8 mouse cellular contexts compared by ENCODE assay signal in genomic region chr2:6405059-6406033, GRCm38 (mm10).
DNase-seq lines count a peak whose midpoint lies in the region; ATAC-seq and TF ChIP-seq lines count a peak whose summit lies in the region.

No protein-coding gene starts in this region.

- no peak overlapping the region for H3K9ac ChIP-seq in heart, embryonic 15.5 days
- no peak overlapping the region for H3K9ac ChIP-seq in liver, embryonic 12.5 days
- H3K9ac ChIP-seq in neural tube, embryonic 11.5 days (ENCODE audit: low read length): no peak overlapping the region
- no peak overlapping the region for H3K9ac ChIP-seq in stomach, embryonic 16.5 days (ENCODE audit: low read length)

- peak; percentile 72 for DNase-seq in CD4-positive helper T cell, adult 2 months (ENCODE audit: low read depth, low spot score)
- DNase-seq in brain, embryonic 14.5 days (ENCODE audit: low read depth): peak; percentile 93
- peak; percentile 88 for DNase-seq in kidney, postnatal 14 days
- DNase-seq in neural tube, embryonic 11.5 days (ENCODE audit: low spot score): peak; percentile 77

- H3K4me3 ChIP-seq in heart, embryonic 15.5 days: no peak overlapping the region
- no peak overlapping the region for H3K4me3 ChIP-seq in liver, embryonic 12.5 days
- no peak overlapping the region for H3K4me3 ChIP-seq in neural tube, embryonic 11.5 days (ENCODE audit: low read depth, low read length)
- no peak overlapping the region for H3K4me3 ChIP-seq in stomach, embryonic 16.5 days (replicated peaks; ENCODE audit: low read length)

- no peak overlapping the region for H3K27ac ChIP-seq in heart, embryonic 15.5 days
- no peak overlapping the region for H3K27ac ChIP-seq in liver, embryonic 12.5 days
- no peak overlapping the region for H3K27ac ChIP-seq in neural tube, embryonic 11.5 days (ENCODE audit: low read depth, low read length)
- H3K27ac ChIP-seq in stomach, embryonic 16.5 days (ENCODE audit: low read length): no peak overlapping the region

- H3K4me2 ChIP-seq in heart, embryonic 15.5 days: no peak overlapping the region
- no peak overlapping the region for H3K4me2 ChIP-seq in liver, embryonic 12.5 days
- no peak overlapping the region for H3K4me2 ChIP-seq in neural tube, embryonic 11.5 days (ENCODE audit: low read depth)
- no peak overlapping the region for H3K4me2 ChIP-seq in stomach, embryonic 16.5 days (ENCODE audit: low read depth, low read length)

- H3K36me3 ChIP-seq in heart, embryonic 15.5 days: no peaks in the 10 kb centered on the region
- peaks cover 17% of the 10 kb centered on the region for H3K36me3 ChIP-seq in liver, embryonic 12.5 days
- H3K36me3 ChIP-seq in neural tube, embryonic 11.5 days (ENCODE audit: control insufficient read depth, insufficient read depth, low read length): no peaks in the 10 kb centered on the region
- H3K36me3 ChIP-seq in stomach, embryonic 16.5 days (ENCODE audit: control insufficient read depth, insufficient read depth, low read length): no peaks in the 10 kb centered on the region

- WGBS in heart, embryonic 15.5 days: 33% methylated on average over 10 of the region's 10 CpGs
- 48% methylated on average over 10 of the region's 10 CpGs for WGBS in liver, embryonic 12.5 days (ENCODE audit: insufficient replicate concordance)
- WGBS in neural tube, embryonic 11.5 days: 20% methylated on average over 10 of the region's 10 CpGs
- 37% methylated on average over 10 of the region's 10 CpGs for WGBS in stomach, embryonic 16.5 days

- no peaks in the 10 kb centered on the region for H3K9me3 ChIP-seq in heart, embryonic 15.5 days (replicated peaks)
- no peaks in the 10 kb centered on the region for H3K9me3 ChIP-seq in liver, embryonic 12.5 days (replicated peaks)
- H3K9me3 ChIP-seq in neural tube, embryonic 11.5 days (ENCODE audit: control insufficient read depth, low read length): no peaks in the 10 kb centered on the region
- no peaks in the 10 kb centered on the region for H3K9me3 ChIP-seq in stomach, embryonic 16.5 days (replicated peaks; ENCODE audit: control insufficient read depth, low read length)

- peak; percentile 82 for ATAC-seq in erythroid progenitor cell, adult 5-6 weeks (replicated peaks; ENCODE audit: low FRiP score, poor library complexity, severe bottlenecking)
- peak; percentile 68 for ATAC-seq in heart, embryonic 15.5 days (replicated peaks; ENCODE audit: insufficient number of reproducible peaks, insufficient read depth, low FRiP score, low read depth)
- peak; percentile 71 for ATAC-seq in liver, embryonic 12.5 days
- peak; percentile 71 for ATAC-seq in neural tube, embryonic 11.5 days (ENCODE audit: insufficient read depth, low FRiP score, low TSS enrichment)
- ATAC-seq in stomach, embryonic 16.5 days (ENCODE audit: insufficient read depth, low FRiP score): peak; percentile 78

- peaks cover 18% of the 10 kb centered on the region for H3K4me1 ChIP-seq in heart, embryonic 15.5 days (replicated peaks)
- H3K4me1 ChIP-seq in liver, embryonic 12.5 days: peaks cover 35% of the 10 kb centered on the region
- peaks cover 9% of the 10 kb centered on the region; the same call in 1 of the 2 replicates for H3K4me1 ChIP-seq in neural tube, embryonic 11.5 days (ENCODE audit: control insufficient read depth, insufficient read depth, low read length)
- peaks cover 5% of the 10 kb centered on the region; the same call in 1 of the 2 replicates for H3K4me1 ChIP-seq in stomach, embryonic 16.5 days (ENCODE audit: control insufficient read depth, insufficient read depth, low read length)

- TF ChIP-seq CTCF in brain, embryonic 14.5 days (IDR thresholded peaks at IDR 0.05; ENCODE audit: borderline replicate concordance, extremely low read depth, insufficient read depth, insufficient read length): peak; percentile 91

- no peaks in the 10 kb centered on the region for H3K27me3 ChIP-seq in heart, embryonic 15.5 days
- H3K27me3 ChIP-seq in liver, embryonic 12.5 days (replicated peaks): no peaks in the 10 kb centered on the region
- H3K27me3 ChIP-seq in neural tube, embryonic 11.5 days (ENCODE audit: control insufficient read depth, insufficient read depth, low read length): no peaks in the 10 kb centered on the region
- no peaks in the 10 kb centered on the region for H3K27me3 ChIP-seq in stomach, embryonic 16.5 days (ENCODE audit: control insufficient read depth, insufficient read depth, low read length)

- no peak for TF ChIP-seq POLR2A in brain, embryonic 14.5 days (IDR thresholded peaks at IDR 0.05; ENCODE audit: borderline replicate concordance, extremely low read depth, insufficient read depth, insufficient read length, poor library complexity, severe bottlenecking)
